Mouse (Mus musculus) stomach, embryonic 14.5 days (tissue): ENCODE results near the gene Kif27. TPM values are rescaled to one million over a fixed set of nuclear protein-coding genes. Genes with fewer than 3 reads are reported as not detected.

Experiments used
- ATAC-seq: fragments of 200-750 bp; cut with Nextera tagmentation; 2 replicates; pipeline ENCODE4 v1.8.0; 2017; ENCODE audit warnings: low read depth, moderate TSS enrichment; ENCODE audit not compliant: insufficient number of reproducible peaks, insufficient read depth, low FRiP score
- H3K27ac ChIP-seq: fragments of 300-500 bp; sonication (generic); 2 replicates; pipeline ENCODE4 v1.5.1; 2014; ENCODE audit warnings: mild to moderate bottlenecking, low read length, moderate library complexity, mixed read lengths
- H3K27me3 ChIP-seq: fragments of 300-500 bp; sonication (generic); 2 replicates; pipeline ENCODE4 v1.6.1; 2014; ENCODE audit warnings: low read length, control low read depth, mixed read lengths; ENCODE audit not compliant: control insufficient read depth, insufficient read depth
- H3K36me3 ChIP-seq: fragments of 300-500 bp; sonication (generic); 2 replicates; pipeline ENCODE4 v1.6.1; 2014; ENCODE audit warnings: mild to moderate bottlenecking, control low read depth, low read length, moderate library complexity, mixed read lengths; ENCODE audit not compliant: control insufficient read depth, insufficient read depth
- H3K4me1 ChIP-seq: fragments of 300-500 bp; sonication (generic); 2 replicates; pipeline ENCODE4 v1.6.1; 2014; ENCODE audit warnings: low read length, control low read depth, mixed read lengths; ENCODE audit not compliant: control insufficient read depth, insufficient read depth
- H3K4me2 ChIP-seq: fragments of 300-500 bp; sonication (generic); replicated peaks from 2 replicates; pipeline ENCODE4 v1.6.1; 2014; ENCODE audit warnings: low read depth, low read length, control low read depth
- H3K4me3 ChIP-seq: fragments of 300-500 bp; sonication (generic); 2 replicates; pipeline ENCODE4 v1.5.1; 2014; ENCODE audit warnings: low read depth, low read length, control low read depth
- H3K9ac ChIP-seq: fragments of 300-500 bp; sonication (generic); replicated peaks from 2 replicates; pipeline ENCODE4 v1.6.1; 2014; ENCODE audit warnings: low read depth, mild to moderate bottlenecking, control low read depth, low read length, moderate library complexity, mixed read lengths
- H3K9me3 ChIP-seq: fragments of 300-500 bp; sonication (generic); 2 replicates; pipeline ENCODE4 v1.6.1; 2016; ENCODE audit warnings: low read depth, low read length, control low read depth; ENCODE audit not compliant: control insufficient read depth
- WGBS: fragments of 180-500 bp; shearing (Covaris S2); extraction: QIAGEN DNeasy Blood & Tissue Kit; methylation state at CpG from one replicate; pipeline ENCODE4 v1.1.7; 2014; 5-methylcytosine and 5-hydroxymethylcytosine counted together
- polyA plus RNA-seq: library from polyadenylated mRNA; unstranded; fragments of >200 nt; fragmentation: Nextera tagmentation; extraction: Ambion mirVana; gene quantifications from 2 replicates; pipeline ENCODE4 v1.2.1, GENCODE M21; 2014

Gene Kif27
- polyA plus RNA-seq, 1 experiment from 2014 or later: 0.59 TPM

- ATAC-seq: no peak
- no peaks in the 10 kb centered on the region for H3K27me3 ChIP-seq
- H3K9me3 ChIP-seq: no peaks in the 10 kb centered on the region
- H3K4me3 ChIP-seq: no peak overlapping the region
- H3K36me3 ChIP-seq: peaks cover 38% of the 10 kb centered on the region
- no peaks in the 10 kb centered on the region for H3K4me1 ChIP-seq
- H3K9ac ChIP-seq: no peak overlapping the region
- 76% methylated on average over 2 of the region's 2 CpGs for WGBS
- no peak overlapping the region for H3K27ac ChIP-seq
- no peak overlapping the region for H3K4me2 ChIP-seq
Measured at GRCm38 (mm10) chr13:58389324-58389951, 30.5 kb upstream of the Kif27 start.

- H3K36me3 ChIP-seq: peaks cover 27% of the 10 kb centered on the region
- no peak overlapping the region for H3K9ac ChIP-seq
- H3K4me2 ChIP-seq: no peak overlapping the region
- H3K27ac ChIP-seq: no peak overlapping the region
- no peaks in the 10 kb centered on the region for H3K9me3 ChIP-seq
- H3K4me1 ChIP-seq: peaks cover 3% of the 10 kb centered on the region; the same call in 1 of the 2 replicates
- no peaks in the 10 kb centered on the region for H3K27me3 ChIP-seq
- H3K4me3 ChIP-seq: no peak overlapping the region
- ATAC-seq: no peak
- WGBS: 51% methylated on average over 3 of the region's 3 CpGs
Measured at GRCm38 (mm10) chr13:58388379-58388778, 29.5 kb upstream of the Kif27 start.

- peak; percentile 69; the same call in 1 of the 2 replicates for ATAC-seq
- no peak overlapping the region for H3K9ac ChIP-seq
- H3K4me3 ChIP-seq: no peak overlapping the region
- H3K9me3 ChIP-seq: no peaks in the 10 kb centered on the region
- H3K4me1 ChIP-seq: peaks cover 3% of the 10 kb centered on the region; the same call in 1 of the 2 replicates
- no peaks in the 10 kb centered on the region for H3K27me3 ChIP-seq
- no peak overlapping the region for H3K4me2 ChIP-seq
- no peak overlapping the region for H3K27ac ChIP-seq
- 4% methylated on average over 7 of the region's 7 CpGs for WGBS
- peaks cover 25% of the 10 kb centered on the region for H3K36me3 ChIP-seq
Measured at GRCm38 (mm10) chr13:58387948-58388347, 29.0 kb upstream of the Kif27 start.

- Histone ChIP-seq H3K9me3 (peaks cover 10% of the 10 kb centered on the region; the same call in 1 of the 2 replicates), H3K4me1 (peaks cover 3% of the 10 kb centered on the region; the same call in 1 of the 2 replicates), H3K27ac (no peak overlapping the region), H3K4me2 (peak overlapping the region; percentile 93), H3K9ac (peak overlapping the region; percentile 64; the same call in 1 of the 2 replicates), H3K36me3 (peaks cover 28% of the 10 kb centered on the region), H3K27me3 (no peaks in the 10 kb centered on the region), H3K4me3 (peak overlapping the region; percentile 79)
- ATAC-seq: no peak
- WGBS: 79% methylated on average over 7 of the region's 7 CpGs
Measured at GRCm38 (mm10) chr13:58385547-58385920, 26.6 kb upstream of the Kif27 start.

GRCm38 (mm10) chr13:58384779-58385546, 26.0 kb upstream of the Kif27 start, which contains the start of gene 2210016F16Rik:
Gene 2210016F16Rik (minus strand): TSS chr13:58385225.
- Histone ChIP-seq H3K9me3 (peaks cover 12% of the 10 kb centered on the region; the same call in 1 of the 2 replicates), H3K4me2 (peak within 1 kb of the TSS; percentile 93), H3K4me1 (peaks cover 3% of the 10 kb centered on the region; the same call in 1 of the 2 replicates), H3K4me3 (peak within 1 kb of the TSS; percentile 79), H3K36me3 (peaks cover 23% of the 10 kb centered on the region), H3K9ac (peak within 1 kb of the TSS; percentile 64), H3K27me3 (no peaks in the 10 kb centered on the region), H3K27ac (no peak within 1 kb of the TSS; the same call in 1 of the 2 replicates)
- ATAC-seq: peak; percentile 72; the same call in 1 of the 2 replicates
- WGBS: 4% methylated on average over 80 of the region's 80 CpGs

GRCm38 (mm10) chr13:58384371-58384770, 25.4 kb upstream of the Kif27 start:
- peak overlapping the region; percentile 64 for H3K9ac ChIP-seq
- peaks cover 17% of the 10 kb centered on the region for H3K36me3 ChIP-seq
- H3K9me3 ChIP-seq: peaks cover 14% of the 10 kb centered on the region; the same call in 1 of the 2 replicates
- peak overlapping the region; percentile 79 for H3K4me3 ChIP-seq
- H3K27ac ChIP-seq: no peak overlapping the region
- peak overlapping the region; percentile 93 for H3K4me2 ChIP-seq
- 43% methylated on average over 11 of the region's 11 CpGs for WGBS
- peaks cover 3% of the 10 kb centered on the region; the same call in 1 of the 2 replicates for H3K4me1 ChIP-seq
- H3K27me3 ChIP-seq: no peaks in the 10 kb centered on the region
- ATAC-seq: no peak

GRCm38 (mm10) chr13:58373153-58373470, 14.2 kb upstream of the Kif27 start:
- ATAC-seq: no peak
- no peak overlapping the region for H3K9ac ChIP-seq
- no peaks in the 10 kb centered on the region for H3K9me3 ChIP-seq
- H3K4me1 ChIP-seq: no peaks in the 10 kb centered on the region
- H3K4me3 ChIP-seq: no peak overlapping the region
- H3K27me3 ChIP-seq: no peaks in the 10 kb centered on the region
- no peak overlapping the region for H3K27ac ChIP-seq
- WGBS: 83% methylated on average over 2 of the region's 2 CpGs
- H3K4me2 ChIP-seq: no peak overlapping the region
- H3K36me3 ChIP-seq: no peaks in the 10 kb centered on the region

- H3K4me2 ChIP-seq: no peak overlapping the region
- WGBS: 75% methylated on average over 5 of the region's 5 CpGs
- H3K27ac ChIP-seq: no peak overlapping the region
- H3K4me3 ChIP-seq: no peak overlapping the region
- H3K27me3 ChIP-seq: no peaks in the 10 kb centered on the region
- no peaks in the 10 kb centered on the region for H3K36me3 ChIP-seq
- no peaks in the 10 kb centered on the region for H3K9me3 ChIP-seq
- no peaks in the 10 kb centered on the region for H3K4me1 ChIP-seq
- no peak overlapping the region for H3K9ac ChIP-seq
- ATAC-seq: no peak
Measured at GRCm38 (mm10) chr13:58372278-58373152, 13.6 kb upstream of the Kif27 start.
